Mouse (Mus musculus): ENCODE results near the gene Myo1c.

Myo1c gene

DNA sequence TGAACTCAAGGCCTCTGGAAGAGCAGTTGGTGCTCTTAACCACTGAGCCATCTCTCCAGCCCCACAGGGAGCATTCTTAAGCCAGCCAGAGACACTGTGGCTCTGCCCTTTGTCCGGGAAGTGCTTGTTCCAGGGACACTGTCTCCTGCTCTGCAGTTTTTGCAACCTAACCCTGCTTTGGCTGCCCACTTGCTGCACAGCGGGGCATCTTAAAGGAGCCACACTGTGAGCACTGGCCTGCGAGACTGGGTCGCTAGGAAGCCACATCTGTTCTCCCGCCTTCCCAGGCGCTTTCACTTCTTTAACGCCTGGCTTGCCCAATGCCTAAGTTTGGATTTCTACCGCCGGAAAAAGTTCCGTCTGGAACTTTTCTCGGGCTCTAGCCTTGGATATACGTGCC is 65.3 kb downstream of the Myo1c start:
- DNase-seq (ENCODE audit: low spot score in 2 of 2) = no peak

DNA sequence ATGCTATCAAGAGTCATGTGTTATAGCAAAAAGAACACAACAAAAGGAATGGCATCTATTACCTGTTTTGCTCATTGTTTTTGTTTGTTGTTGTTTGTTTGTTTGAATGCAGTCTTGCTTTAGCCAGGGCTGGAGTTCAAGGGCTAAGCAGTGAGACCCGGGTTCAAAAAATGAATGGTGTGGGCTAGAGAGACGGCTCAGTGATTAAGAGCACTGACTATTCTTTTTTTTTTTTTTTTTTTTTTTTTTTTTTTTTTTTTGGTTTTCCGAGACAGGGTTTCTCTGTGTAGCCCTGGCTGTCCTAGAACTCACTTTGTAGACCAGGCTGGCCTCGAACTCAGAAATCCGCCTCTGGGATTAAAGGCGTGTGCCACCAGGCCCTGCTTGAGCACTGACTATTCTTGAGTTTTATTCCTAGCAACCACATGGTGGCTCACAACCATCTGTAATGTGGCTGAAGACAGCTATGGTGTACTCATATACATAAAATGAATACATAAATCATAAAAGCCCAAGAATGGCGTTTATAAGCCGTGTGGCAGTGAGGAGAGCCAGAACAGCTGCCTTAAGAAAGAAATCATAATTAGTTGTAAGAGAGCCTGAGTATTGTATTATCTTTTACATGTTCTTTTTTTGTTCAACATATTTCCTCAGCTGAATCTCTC is 66.5 kb downstream of the Myo1c start:
- DNase-seq (ENCODE audit: low spot score in 2 of 2) = no peak

DNA sequence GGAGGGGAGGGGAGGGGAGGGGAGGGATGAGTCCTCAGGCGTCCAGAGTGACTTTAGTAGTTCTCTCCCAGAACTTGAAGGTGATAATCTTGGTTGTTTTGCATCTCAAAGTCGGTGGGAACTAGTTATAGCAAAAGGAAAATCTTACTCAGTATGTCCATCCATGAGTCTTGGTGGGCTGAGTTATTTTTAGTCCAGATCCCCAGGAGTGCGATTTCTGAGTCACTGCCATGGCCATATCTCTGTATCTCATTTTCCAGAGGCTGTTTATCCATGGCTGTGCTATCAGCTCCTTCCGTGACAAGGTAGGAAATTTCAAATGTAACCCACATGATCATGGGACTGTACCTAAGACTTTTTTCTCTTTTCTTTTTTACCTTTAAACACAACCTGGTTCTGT is 72.0 kb downstream of the Myo1c start:
- no peak for DNase-seq (ENCODE audit: low spot score in 2 of 2)
